Mouse (Mus musculus) brain, embryonic 14.5 days (tissue): ENCODE data around the gene Reg3g.

ENCODE experiments used
- CTCF ChIP-seq: fragments of 200-500 bp; IDR thresholded peaks from 2 replicates; pipeline ENCODE4 v1.5.1; 2012; ENCODE audit warnings: inconsistent platforms, mild to moderate bottlenecking, moderate library complexity, borderline replicate concordance; ENCODE audit not compliant: insufficient read depth, insufficient read length; ENCODE audit errors: extremely low read depth
- POLR2A ChIP-seq: fragments of 200-500 bp; IDR thresholded peaks from 2 replicates; pipeline ENCODE4 v1.6.1; 2012; ENCODE audit warnings: mild to moderate bottlenecking, inconsistent platforms, borderline replicate concordance; ENCODE audit not compliant: poor library complexity, insufficient read depth, insufficient read length, severe bottlenecking; ENCODE audit errors: extremely low read depth

- no peak for TF ChIP-seq POLR2A
- no peak for TF ChIP-seq CTCF
Measured at GRCm38 (mm10) chr6:78510173-78510900, 41.7 kb upstream of the Reg3g start.
